Mouse (Mus musculus): ENCODE results near the gene Adamts2. TPM values are rescaled to one million over a fixed set of nuclear protein-coding genes. Genes with fewer than 3 reads are reported as not detected.

Adamts2 gene
- polyA plus RNA-seq, 1 experiment, result 1.0 TPM

GRCm38 (mm10) chr11:50638197-50638867 lies 36.4 kb downstream of the Adamts2 start:
- no peak overlapping the region for H3K4me3 ChIP-seq (ENCODE audit: insufficient read depth, low read length)
- no peak for TF ChIP-seq CTCF (IDR thresholded peaks at IDR 0.05; ENCODE audit: low read depth, low read length)
- TF ChIP-seq POLR2A (IDR thresholded peaks at IDR 0.05; ENCODE audit: borderline replicate concordance, low read depth, low read length), result no peak
- H3K4me1 ChIP-seq (ENCODE audit: control insufficient read depth, insufficient read depth, low read length), result no peaks in the 10 kb centered on the region
- no peak overlapping the region for H3K27ac ChIP-seq (ENCODE audit: insufficient read depth, low read depth, low read length)

- H3K27ac ChIP-seq (ENCODE audit: insufficient read depth, low read depth, low read length), result no peak overlapping the region
- TF ChIP-seq POLR2A (IDR thresholded peaks at IDR 0.05; ENCODE audit: borderline replicate concordance, low read depth, low read length) (no peak), CTCF (IDR thresholded peaks at IDR 0.05; ENCODE audit: low read depth, low read length) (no peak)
Observed at GRCm38 (mm10) chr11:50638868-50639220, 37.0 kb downstream of the Adamts2 start.

DNA sequence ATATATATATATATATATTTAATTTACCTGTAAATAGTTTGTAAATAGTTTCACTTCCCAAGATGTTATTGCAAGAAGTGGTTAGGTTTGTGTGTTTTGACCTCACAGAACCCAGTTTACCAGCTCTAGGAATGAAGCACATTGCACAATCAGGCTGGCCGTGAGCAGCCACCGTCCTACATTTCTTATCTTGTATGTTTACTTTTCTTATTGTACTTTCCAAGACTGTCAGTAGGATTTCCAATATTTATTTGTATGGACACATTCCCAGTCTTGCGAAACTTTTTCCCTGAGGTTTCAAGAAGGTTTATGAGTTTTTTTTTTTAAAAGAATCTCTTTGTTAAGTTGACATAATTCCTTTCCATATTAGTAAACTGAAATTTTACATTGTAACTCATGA lies 40.7 kb downstream of the Adamts2 start:
- no peak for TF ChIP-seq POLR2A (IDR thresholded peaks at IDR 0.05; ENCODE audit: borderline replicate concordance, low read depth, low read length)
- TF ChIP-seq CTCF (IDR thresholded peaks at IDR 0.05; ENCODE audit: low read depth, low read length), result no peak
- no peaks in the 10 kb centered on the region for H3K4me1 ChIP-seq (ENCODE audit: control insufficient read depth, insufficient read depth, low read length)
- H3K4me3 ChIP-seq (ENCODE audit: insufficient read depth, low read length), result no peak overlapping the region
- H3K27ac ChIP-seq (ENCODE audit: insufficient read depth, low read depth, low read length), result no peak overlapping the region

More at GRCm38 (mm10) chr11:50638868-50639220, 37.0 kb downstream of the Adamts2 start:
- Histone ChIP-seq H3K4me1 (ENCODE audit: control insufficient read depth, insufficient read depth, low read length) (no peaks in the 10 kb centered on the region), H3K4me3 (ENCODE audit: insufficient read depth, low read length) (no peak overlapping the region)

GRCm38 (mm10) chr11:50646148-50646547 lies 44.3 kb downstream of the Adamts2 start:
- H3K4me1 ChIP-seq (ENCODE audit: control insufficient read depth, insufficient read depth, low read length), result no peaks in the 10 kb centered on the region
- no peak for TF ChIP-seq POLR2A (IDR thresholded peaks at IDR 0.05; ENCODE audit: borderline replicate concordance, low read depth, low read length)
- TF ChIP-seq CTCF (IDR thresholded peaks at IDR 0.05; ENCODE audit: low read depth, low read length), result no peak
- no peak overlapping the region for H3K27ac ChIP-seq (ENCODE audit: insufficient read depth, low read depth, low read length)
- no peak overlapping the region for H3K4me3 ChIP-seq (ENCODE audit: insufficient read depth, low read length)

- H3K4me3 ChIP-seq (ENCODE audit: insufficient read depth, low read length), result no peak overlapping the region
- H3K4me1 ChIP-seq (ENCODE audit: control insufficient read depth, insufficient read depth, low read length), result no peaks in the 10 kb centered on the region
- no peak overlapping the region for H3K27ac ChIP-seq (ENCODE audit: insufficient read depth, low read depth, low read length)
- TF ChIP-seq CTCF (IDR thresholded peaks at IDR 0.05; ENCODE audit: low read depth, low read length), result no peak
- no peak for TF ChIP-seq POLR2A (IDR thresholded peaks at IDR 0.05; ENCODE audit: borderline replicate concordance, low read depth, low read length)
Observed at GRCm38 (mm10) chr11:50648143-50648807, 46.4 kb downstream of the Adamts2 start.

- H3K4me3 ChIP-seq (ENCODE audit: insufficient read depth, low read length), result no peak overlapping the region
- no peak overlapping the region for H3K27ac ChIP-seq (ENCODE audit: insufficient read depth, low read depth, low read length)
- no peak for TF ChIP-seq CTCF (IDR thresholded peaks at IDR 0.05; ENCODE audit: low read depth, low read length)
- no peak for TF ChIP-seq POLR2A (IDR thresholded peaks at IDR 0.05; ENCODE audit: borderline replicate concordance, low read depth, low read length)
- no peaks in the 10 kb centered on the region for H3K4me1 ChIP-seq (ENCODE audit: control insufficient read depth, insufficient read depth, low read length)
Observed at GRCm38 (mm10) chr11:50650037-50650436, 48.2 kb downstream of the Adamts2 start.

- TF ChIP-seq POLR2A (IDR thresholded peaks at IDR 0.05; ENCODE audit: borderline replicate concordance, low read depth, low read length) (no peak), CTCF (IDR thresholded peaks at IDR 0.05; ENCODE audit: low read depth, low read length) (no peak)
- Histone ChIP-seq H3K4me3 (ENCODE audit: insufficient read depth, low read length) (no peak overlapping the region), H3K27ac (ENCODE audit: insufficient read depth, low read depth, low read length) (no peak overlapping the region), H3K4me1 (ENCODE audit: control insufficient read depth, insufficient read depth, low read length) (no peaks in the 10 kb centered on the region)
Observed at GRCm38 (mm10) chr11:50653746-50654431, 52.0 kb downstream of the Adamts2 start.

- TF ChIP-seq POLR2A (IDR thresholded peaks at IDR 0.05; ENCODE audit: borderline replicate concordance, low read depth, low read length), result no peak
- TF ChIP-seq CTCF (IDR thresholded peaks at IDR 0.05; ENCODE audit: low read depth, low read length), result no peak
- H3K4me1 ChIP-seq (ENCODE audit: control insufficient read depth, insufficient read depth, low read length), result no peaks in the 10 kb centered on the region
- H3K27ac ChIP-seq (ENCODE audit: insufficient read depth, low read depth, low read length), result no peak overlapping the region
- H3K4me3 ChIP-seq (ENCODE audit: insufficient read depth, low read length), result no peak overlapping the region
Observed at GRCm38 (mm10) chr11:50658826-50659225, 56.9 kb downstream of the Adamts2 start.

- H3K27ac ChIP-seq (ENCODE audit: insufficient read depth, low read depth, low read length), result no peak overlapping the region
- H3K4me3 ChIP-seq (ENCODE audit: insufficient read depth, low read length), result no peak overlapping the region
- no peaks in the 10 kb centered on the region for H3K4me1 ChIP-seq (ENCODE audit: control insufficient read depth, insufficient read depth, low read length)
- TF ChIP-seq POLR2A (IDR thresholded peaks at IDR 0.05; ENCODE audit: borderline replicate concordance, low read depth, low read length) (no peak), CTCF (IDR thresholded peaks at IDR 0.05; ENCODE audit: low read depth, low read length) (no peak)
Observed at GRCm38 (mm10) chr11:50662176-50662575, 60.3 kb downstream of the Adamts2 start.

- H3K4me3 ChIP-seq (ENCODE audit: insufficient read depth, low read length), result no peak overlapping the region
- TF ChIP-seq POLR2A (IDR thresholded peaks at IDR 0.05; ENCODE audit: borderline replicate concordance, low read depth, low read length) (no peak), CTCF (IDR thresholded peaks at IDR 0.05; ENCODE audit: low read depth, low read length) (no peak)
- no peak overlapping the region for H3K27ac ChIP-seq (ENCODE audit: insufficient read depth, low read depth, low read length)
- H3K4me1 ChIP-seq (ENCODE audit: control insufficient read depth, insufficient read depth, low read length), result no peaks in the 10 kb centered on the region
Observed at GRCm38 (mm10) chr11:50664826-50665225, 62.9 kb downstream of the Adamts2 start.

Measured in bone marrow macrophage, adult 2 months (primary cell).